Mouse (Mus musculus): ENCODE results near the gene 4930432K21Rik.

Gene 4930432K21Rik

GRCm38 (mm10) chr8:84147769-84148530 is at the start of gene 4930432K21Rik, which contains the start of gene Cc2d1a:
Gene 4930432K21Rik, plus strand, starts transcription at chr8:84148025.
Gene Cc2d1a, minus strand, starts transcription at chr8:84147936.
- peak; percentile 97 for DNase-seq

GRCm38 (mm10) chr8:84098376-84098775 is 49.4 kb upstream of the 4930432K21Rik start:
- no peak for DNase-seq

GRCm38 (mm10) chr8:84101476-84102270 is 46.2 kb upstream of the 4930432K21Rik start:
- peak; percentile 68 for DNase-seq

GRCm38 (mm10) chr8:84103601-84104000 is 44.2 kb upstream of the 4930432K21Rik start:
- peak; percentile 79 for DNase-seq

- peak; percentile 62 for DNase-seq
Observed at GRCm38 (mm10) chr8:84104221-84104620, 43.6 kb upstream of the 4930432K21Rik start.

- DNase-seq: peak; percentile 99
Observed at GRCm38 (mm10) chr8:84104697-84105609, 42.9 kb upstream of the 4930432K21Rik start, which contains the start of gene Dcaf15. Gene Dcaf15, minus strand, starts transcription at chr8:84104768.

- no peak for DNase-seq
Observed at GRCm38 (mm10) chr8:84105676-84106075, 42.1 kb upstream of the 4930432K21Rik start.

GRCm38 (mm10) chr8:84106216-84107040 is 41.4 kb upstream of the 4930432K21Rik start:
- DNase-seq: no peak

GRCm38 (mm10) chr8:84115646-84116045 is 32.2 kb upstream of the 4930432K21Rik start:
- no peak for DNase-seq

- DNase-seq: no peak
Observed at GRCm38 (mm10) chr8:84122151-84122550, 25.7 kb upstream of the 4930432K21Rik start.

- no peak for DNase-seq
Observed at GRCm38 (mm10) chr8:84125656-84126055, 22.2 kb upstream of the 4930432K21Rik start, which contains the start of gene Podnl1. Gene Podnl1, plus strand, starts transcription at chr8:84125989.

- no peak for DNase-seq
Observed at GRCm38 (mm10) chr8:84126742-84127141, 21.1 kb upstream of the 4930432K21Rik start.

- DNase-seq: no peak
Observed at GRCm38 (mm10) chr8:84127202-84127901, 20.5 kb upstream of the 4930432K21Rik start.

GRCm38 (mm10) chr8:84128277-84128676 is 19.5 kb upstream of the 4930432K21Rik start:
- no peak for DNase-seq

- DNase-seq: peak; percentile 56
Observed at GRCm38 (mm10) chr8:84130806-84131205, 17.0 kb upstream of the 4930432K21Rik start.

GRCm38 (mm10) chr8:84132225-84132624 is 15.6 kb upstream of the 4930432K21Rik start:
- no peak for DNase-seq

GRCm38 (mm10) chr8:84137848-84138247 is 10.0 kb upstream of the 4930432K21Rik start:
- no peak for DNase-seq

- no peak for DNase-seq
Observed at GRCm38 (mm10) chr8:84140838-84141237, 7.0 kb upstream of the 4930432K21Rik start.

GRCm38 (mm10) chr8:84144636-84145245 is 3.1 kb upstream of the 4930432K21Rik start:
- DNase-seq: no peak

- peak; percentile 57 for DNase-seq
Observed at GRCm38 (mm10) chr8:84147324-84147766, 480 bp upstream of the 4930432K21Rik start.

- peak; percentile 32 for DNase-seq
Observed at GRCm38 (mm10) chr8:84148531-84148850, 666 bp downstream of the 4930432K21Rik start.

Data from kidney, adult 9 months (tissue).